Mouse (Mus musculus): ENCODE data around the gene Clec4f. TPM values are rescaled to one million over a fixed set of nuclear protein-coding genes. Genes with fewer than 3 reads are reported as not detected.
"Not testable (repeated sequence)": the region's sequence is repeated elsewhere in the genome, so short reads cannot be mapped to it uniquely, and the experiment has no call there.

Gene Clec4f
- polyA plus RNA-seq, 1 experiment from 2014 or later = 3.7 TPM

GRCm38 (mm10) chr6:83692962-83693361, 37.0 kb upstream of the Clec4f start:
- no peak overlapping the region for H3K27ac ChIP-seq
- no peaks in the 10 kb centered on the region for H3K4me1 ChIP-seq (replicated peaks)
- ATAC-seq (ENCODE audit: low read depth) = no peak
- H3K27me3 ChIP-seq = peaks cover 87% of the 10 kb centered on the region
- H3K36me3 ChIP-seq = no peaks in the 10 kb centered on the region
- WGBS (ENCODE audit: insufficient replicate concordance) = 4% methylated on average over 12 of the region's 12 CpGs
- no peak overlapping the region for H3K4me2 ChIP-seq
- DNase-seq = no peak
- H3K4me3 ChIP-seq (replicated peaks) = no peak overlapping the region
- H3K9me3 ChIP-seq (replicated peaks) = no peaks in the 10 kb centered on the region
- no peak overlapping the region for H3K9ac ChIP-seq

DNA sequence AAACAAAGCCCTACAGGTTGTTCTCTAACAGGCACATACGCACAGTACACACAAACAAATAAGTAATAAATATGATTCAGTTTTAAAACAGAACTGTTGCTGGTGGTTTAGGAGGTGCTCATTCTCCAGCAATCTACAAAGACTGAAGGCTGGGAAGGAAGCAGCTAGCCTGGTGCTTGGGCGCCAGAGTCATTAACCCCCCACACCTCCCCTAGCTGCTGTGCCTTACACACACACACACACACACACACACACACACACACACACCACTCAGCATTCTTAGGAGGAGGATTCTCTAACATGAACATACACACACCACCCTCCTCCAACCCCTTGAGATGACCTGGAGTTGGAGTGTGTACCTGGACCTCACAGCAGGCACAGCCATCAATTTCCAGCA, 34.9 kb upstream of the Clec4f start:
- WGBS (ENCODE audit: insufficient replicate concordance) = 52% methylated on average over 2 of the region's 2 CpGs

GRCm38 (mm10) chr6:83690277-83690676, 34.3 kb upstream of the Clec4f start:
- DNase-seq = no peak
- Histone ChIP-seq H3K27me3 (peaks cover 78% of the 10 kb centered on the region), H3K4me2 (no peak overlapping the region), H3K27ac (no peak overlapping the region), H3K9me3 (replicated peaks) (no peaks in the 10 kb centered on the region), H3K4me1 (replicated peaks) (no peaks in the 10 kb centered on the region), H3K36me3 (no peaks in the 10 kb centered on the region), H3K9ac (no peak overlapping the region), H3K4me3 (replicated peaks) (no peak overlapping the region)
- 18% methylated on average over 4 of the region's 5 CpGs for WGBS (ENCODE audit: insufficient replicate concordance)
- no peak for ATAC-seq (ENCODE audit: low read depth)

More for the DNA sequence above, 34.9 kb upstream of the Clec4f start:
- H3K36me3 ChIP-seq = no peaks in the 10 kb centered on the region
- H3K27me3 ChIP-seq = peaks cover 78% of the 10 kb centered on the region
- no peak for DNase-seq
- H3K4me3 ChIP-seq (replicated peaks) = no peak overlapping the region
- H3K4me1 ChIP-seq (replicated peaks) = no peaks in the 10 kb centered on the region
- no peak for ATAC-seq (ENCODE audit: low read depth)
- no peaks in the 10 kb centered on the region for H3K9me3 ChIP-seq (replicated peaks)
- H3K4me2 ChIP-seq = no peak overlapping the region
- H3K27ac ChIP-seq = no peak overlapping the region
- no peak overlapping the region for H3K9ac ChIP-seq

- no peak for DNase-seq
- 43% methylated on average over 4 of the region's 4 CpGs for WGBS (ENCODE audit: insufficient replicate concordance)
- peaks cover 72% of the 10 kb centered on the region for H3K27me3 ChIP-seq
- H3K4me1 ChIP-seq (replicated peaks) = no peaks in the 10 kb centered on the region
- H3K9me3 ChIP-seq (replicated peaks) = no peaks in the 10 kb centered on the region
- no peak overlapping the region for H3K9ac ChIP-seq
- H3K27ac ChIP-seq = no peak overlapping the region
- no peak for ATAC-seq (ENCODE audit: low read depth)
- H3K4me3 ChIP-seq (replicated peaks) = no peak overlapping the region
- H3K36me3 ChIP-seq = no peaks in the 10 kb centered on the region
- H3K4me2 ChIP-seq = no peak overlapping the region
These were observed 33.4 kb upstream of the Clec4f start for GRCm38 (mm10) chr6:83689374-83689773.

- ATAC-seq (ENCODE audit: low read depth) (no peak), DNase-seq (no peak)
- WGBS (ENCODE audit: insufficient replicate concordance) = 47% methylated on average over 4 of the region's 4 CpGs
- Histone ChIP-seq H3K9me3 (replicated peaks) (no peaks in the 10 kb centered on the region), H3K9ac (no peak within 1 kb of the TSS), H3K27ac (no peak within 1 kb of the TSS), H3K27me3 (peaks cover 4% of the 10 kb centered on the region; the same call in 1 of the 2 replicates), H3K36me3 (no peaks in the 10 kb centered on the region), H3K4me3 (replicated peaks) (no peak within 1 kb of the TSS), H3K4me1 (replicated peaks) (no peaks in the 10 kb centered on the region), H3K4me2 (no peak within 1 kb of the TSS)
These were observed 21.8 kb upstream of the Clec4f start, which contains the start of gene Cd207 for GRCm38 (mm10) chr6:83677757-83678156. Gene Cd207, minus strand, starts transcription at chr6:83677857.

- H3K27me3 ChIP-seq = no peaks in the 10 kb centered on the region
- H3K4me2 ChIP-seq = no peak overlapping the region
- no peaks in the 10 kb centered on the region for H3K9me3 ChIP-seq (replicated peaks)
- DNase-seq (peak; percentile 18), ATAC-seq (ENCODE audit: low read depth) (no peak)
- no peak overlapping the region for H3K4me3 ChIP-seq (replicated peaks)
- no peak overlapping the region for H3K9ac ChIP-seq
- H3K36me3 ChIP-seq = no peaks in the 10 kb centered on the region
- no peak overlapping the region for H3K27ac ChIP-seq
- WGBS (ENCODE audit: insufficient replicate concordance) = 7% methylated on average over 4 of the region's 4 CpGs
- no peaks in the 10 kb centered on the region for H3K4me1 ChIP-seq (replicated peaks)
These were observed 17.4 kb upstream of the Clec4f start for GRCm38 (mm10) chr6:83673395-83673794.

DNA sequence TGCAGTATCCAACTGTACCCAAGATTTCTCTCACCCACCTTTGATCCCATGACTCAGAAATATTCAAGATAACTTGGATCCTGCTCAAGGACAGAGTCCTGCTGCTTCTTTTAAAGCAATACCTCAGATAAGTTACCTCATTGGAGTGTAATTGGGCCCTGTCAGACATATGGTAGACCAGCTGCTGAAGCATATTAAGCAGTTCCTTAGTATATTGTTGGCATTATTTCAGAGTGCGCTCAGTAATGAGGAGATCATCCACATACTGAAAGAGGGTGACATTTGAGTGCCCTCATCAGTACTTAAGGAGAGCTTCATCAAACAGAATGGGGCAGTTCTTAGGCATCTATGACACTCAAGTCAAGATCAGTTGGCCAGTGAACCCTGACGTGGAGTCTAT, 9.0 kb upstream of the Clec4f start:
- WGBS (ENCODE audit: insufficient replicate concordance) = 72% methylated on average over 2 of the region's 2 CpGs
- H3K36me3 ChIP-seq = no peaks in the 10 kb centered on the region
- peaks cover 9% of the 10 kb centered on the region; the same call in 1 of the 2 replicates for H3K27me3 ChIP-seq
- no peak overlapping the region for H3K4me2 ChIP-seq
- no peak overlapping the region for H3K27ac ChIP-seq
- no peak for DNase-seq
- no peak for ATAC-seq (ENCODE audit: low read depth)
- H3K4me1 ChIP-seq (replicated peaks) = no peaks in the 10 kb centered on the region
- no peak overlapping the region for H3K4me3 ChIP-seq (replicated peaks)
- no peaks in the 10 kb centered on the region for H3K9me3 ChIP-seq (replicated peaks)
- no peak overlapping the region for H3K9ac ChIP-seq

DNA sequence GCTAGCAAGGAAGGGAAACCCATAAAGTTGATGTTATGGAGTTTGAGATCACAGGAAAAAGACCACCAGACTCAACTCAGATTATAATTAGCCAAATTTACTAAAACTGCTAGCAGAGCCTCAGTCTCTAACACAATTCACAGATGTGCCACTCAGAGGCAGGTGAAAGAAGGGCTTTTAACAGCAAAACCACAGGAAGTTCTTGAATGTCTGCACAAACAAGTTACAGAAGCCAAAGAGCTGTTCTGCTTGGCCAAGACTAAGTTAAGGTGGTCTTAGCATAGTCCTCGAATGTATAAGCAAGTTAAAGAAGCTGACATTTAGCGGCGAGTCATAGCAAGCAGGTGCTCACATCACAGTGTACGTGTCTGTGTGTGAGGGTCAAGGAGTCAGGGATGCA, 4.8 kb upstream of the Clec4f start:
- Histone ChIP-seq H3K9ac (no peak overlapping the region), H3K27ac (no peak overlapping the region), H3K4me3 (replicated peaks) (no peak overlapping the region), H3K36me3 (no peaks in the 10 kb centered on the region), H3K9me3 (replicated peaks) (no peaks in the 10 kb centered on the region), H3K27me3 (peaks cover 9% of the 10 kb centered on the region; the same call in 1 of the 2 replicates), H3K4me2 (no peak overlapping the region), H3K4me1 (replicated peaks) (no peaks in the 10 kb centered on the region)
- 48% methylated on average over 4 of the region's 4 CpGs for WGBS (ENCODE audit: insufficient replicate concordance)
- ATAC-seq (ENCODE audit: low read depth) (no peak), DNase-seq (no peak)

GRCm38 (mm10) chr6:83646715-83647114, 9.3 kb downstream of the Clec4f start:
- DNase-seq (no peak), ATAC-seq (ENCODE audit: low read depth) (no peak)
- Histone ChIP-seq H3K9ac (no peak overlapping the region), H3K4me3 (replicated peaks) (no peak overlapping the region), H3K4me1 (replicated peaks) (no peaks in the 10 kb centered on the region), H3K9me3 (replicated peaks) (no peaks in the 10 kb centered on the region), H3K36me3 (no peaks in the 10 kb centered on the region), H3K4me2 (no peak overlapping the region), H3K27ac (no peak overlapping the region), H3K27me3 (no peaks in the 10 kb centered on the region)
- 72% methylated on average over 10 of the region's 10 CpGs for WGBS (ENCODE audit: insufficient replicate concordance)

- no peak for ATAC-seq (ENCODE audit: low read depth)
These were observed 20.7 kb downstream of the Clec4f start for GRCm38 (mm10) chr6:83635329-83635728.

GRCm38 (mm10) chr6:83634631-83635030, 21.4 kb downstream of the Clec4f start:
- ATAC-seq (ENCODE audit: low read depth); H3K4me2 ChIP-seq; H3K4me3 ChIP-seq (replicated peaks); H3K27me3 ChIP-seq; H3K9ac ChIP-seq; H3K36me3 ChIP-seq; H3K9me3 ChIP-seq (replicated peaks); H3K4me1 ChIP-seq (replicated peaks); DNase-seq; H3K27ac ChIP-seq: not testable (repeated sequence)
- WGBS (ENCODE audit: insufficient replicate concordance) = 29% methylated on average over 4 of the region's 4 CpGs

More at GRCm38 (mm10) chr6:83635329-83635728, 20.7 kb downstream of the Clec4f start:
- Histone ChIP-seq H3K36me3 (no peaks in the 10 kb centered on the region), H3K27me3 (no peaks in the 10 kb centered on the region), H3K4me1 (replicated peaks) (no peaks in the 10 kb centered on the region), H3K4me2 (no peak overlapping the region), H3K4me3 (replicated peaks) (no peak overlapping the region), H3K9ac (no peak overlapping the region), H3K27ac (no peak overlapping the region), H3K9me3 (replicated peaks) (no peaks in the 10 kb centered on the region)
- WGBS (ENCODE audit: insufficient replicate concordance) = 62% methylated on average over 1 of the region's 1 CpGs
- no peak for DNase-seq

DNA sequence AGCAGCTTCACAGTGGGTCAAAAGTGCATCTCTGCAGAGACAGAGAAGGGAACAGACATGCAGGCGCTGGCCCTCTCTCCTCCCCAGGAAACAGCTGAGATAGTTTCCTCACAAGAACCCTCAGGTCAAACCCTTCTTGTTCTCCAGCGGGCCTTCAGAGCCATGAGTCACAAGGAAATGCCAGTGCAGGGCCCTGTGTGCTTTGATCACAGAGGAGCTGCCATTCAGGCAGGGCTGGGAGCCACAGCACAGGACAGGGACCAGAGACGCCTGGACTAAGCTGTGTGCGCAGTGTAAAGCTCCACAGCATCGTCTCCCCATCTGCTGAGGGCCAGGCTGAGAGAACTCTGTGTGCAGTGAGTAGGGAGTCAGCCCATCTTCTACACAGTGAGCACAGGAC, 21.9 kb downstream of the Clec4f start:
- 31% methylated on average over 5 of the region's 5 CpGs for WGBS (ENCODE audit: insufficient replicate concordance)
- H3K27me3 ChIP-seq; H3K4me1 ChIP-seq (replicated peaks); H3K36me3 ChIP-seq; H3K4me2 ChIP-seq; H3K4me3 ChIP-seq (replicated peaks); ATAC-seq (ENCODE audit: low read depth); H3K9ac ChIP-seq; H3K9me3 ChIP-seq (replicated peaks); H3K27ac ChIP-seq; DNase-seq: not testable (repeated sequence)
